Mouse (Mus musculus): ENCODE results near the gene Kcnq1.

The Kcnq1 gene

DNA sequence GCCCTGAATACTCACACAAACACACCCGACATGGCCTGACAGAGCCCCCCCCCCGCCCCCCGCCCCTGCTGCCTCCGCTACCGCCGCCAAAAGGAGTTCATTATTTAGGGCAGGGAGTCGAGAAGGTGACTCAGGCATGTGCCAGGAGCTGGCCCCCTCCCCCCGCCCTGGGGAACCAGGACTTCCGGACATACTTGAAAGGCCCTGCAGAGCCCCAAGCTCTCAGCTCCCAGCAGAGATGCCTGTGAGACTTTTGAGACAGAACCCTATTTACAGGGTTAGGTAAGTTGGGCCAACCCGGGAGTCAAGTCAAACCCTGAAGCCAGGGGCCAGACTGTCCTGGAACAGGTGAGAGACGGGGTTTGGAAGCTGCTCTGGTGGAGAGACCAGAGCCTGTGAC, 355.8 kb downstream of the Kcnq1 start:
- DNase-seq (ENCODE audit: low spot score): no peak

DNA sequence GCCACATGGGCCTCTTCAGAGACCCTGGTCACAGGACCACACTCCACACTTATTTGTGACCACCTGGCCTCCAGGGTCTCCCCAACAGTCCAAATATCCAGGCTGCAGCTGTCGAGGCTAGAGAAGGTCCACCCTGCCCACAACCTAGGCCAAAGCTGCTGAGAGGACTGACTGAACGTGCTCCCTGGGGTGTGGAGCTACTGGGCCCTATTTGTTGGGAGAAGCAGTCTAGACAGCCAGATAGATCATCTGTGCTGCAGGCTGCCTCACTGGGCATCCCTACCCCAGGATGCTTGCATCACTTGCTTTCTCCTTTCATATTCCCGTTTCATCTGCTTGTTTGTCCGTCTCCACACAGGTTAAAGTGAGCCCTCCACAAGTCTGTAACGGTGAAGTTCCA, 356.4 kb downstream of the Kcnq1 start:
- DNase-seq (ENCODE audit: low spot score): no peak

DNA sequence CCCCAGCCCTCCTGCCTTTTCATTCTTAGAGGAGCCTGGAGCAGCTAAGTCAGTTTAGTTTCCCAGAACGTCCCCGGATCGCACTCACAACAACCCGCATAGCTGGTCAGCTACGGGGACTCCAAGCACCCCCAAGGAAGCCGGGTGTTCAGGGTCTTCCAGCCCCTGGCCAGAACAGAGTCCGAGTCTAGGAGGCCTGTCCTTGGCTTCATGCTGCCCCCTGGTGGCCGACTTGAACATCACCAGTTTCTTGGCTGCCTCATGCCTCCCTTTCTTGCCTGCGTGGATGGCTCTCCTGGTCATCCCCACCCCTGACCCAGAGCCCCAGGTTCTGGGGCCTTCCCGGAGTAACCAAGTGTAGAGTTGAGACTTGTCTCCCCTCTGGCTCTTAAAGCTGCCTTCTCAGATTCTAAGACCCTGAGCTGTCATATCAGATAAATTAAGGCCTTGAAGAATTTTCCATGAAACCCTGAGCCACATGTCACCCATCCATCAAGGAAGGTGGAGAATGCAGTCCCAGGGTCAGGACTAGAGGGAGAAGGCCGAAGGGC, 357.8 kb downstream of the Kcnq1 start:
- peak; percentile 52 for DNase-seq (ENCODE audit: low spot score)

DNA sequence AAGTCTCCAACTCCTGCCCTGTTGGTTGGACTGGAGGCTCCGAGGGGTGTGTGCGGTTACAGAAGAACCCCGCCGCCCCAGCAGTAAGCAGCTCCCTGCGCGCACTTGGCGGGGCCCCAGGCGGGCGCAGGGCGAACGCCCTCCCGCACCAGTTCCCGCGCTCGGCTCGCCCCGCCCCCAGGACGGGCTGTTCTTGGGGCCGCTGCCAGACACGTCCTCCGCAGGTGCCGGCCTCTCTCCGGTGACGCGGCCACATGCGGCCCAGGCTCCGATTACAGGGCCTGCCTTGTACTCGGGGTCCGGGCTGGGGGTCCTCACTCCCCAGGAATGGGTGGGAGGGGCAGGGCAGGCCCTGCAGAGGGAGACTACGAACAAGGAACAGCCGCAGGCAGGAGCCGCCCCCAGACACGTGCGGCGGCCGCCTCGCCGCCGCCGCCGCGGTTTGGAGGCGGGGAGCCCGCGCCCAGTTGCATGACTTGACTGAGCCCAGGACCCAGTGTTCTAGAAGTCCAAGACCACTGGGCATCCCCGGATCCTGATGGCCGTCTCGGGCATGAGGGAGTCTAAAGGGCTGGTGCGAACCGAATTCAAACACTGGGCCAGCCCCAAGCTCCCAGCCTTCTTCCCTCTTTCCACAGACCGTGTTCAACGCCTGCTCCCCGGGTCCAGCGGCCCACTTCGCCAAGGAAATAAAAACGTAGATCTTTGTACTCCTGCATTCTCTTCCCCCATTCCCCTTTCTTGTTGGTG, 358.8 kb downstream of the Kcnq1 start:
- DNase-seq (ENCODE audit: low spot score): peak; percentile 31

DNA sequence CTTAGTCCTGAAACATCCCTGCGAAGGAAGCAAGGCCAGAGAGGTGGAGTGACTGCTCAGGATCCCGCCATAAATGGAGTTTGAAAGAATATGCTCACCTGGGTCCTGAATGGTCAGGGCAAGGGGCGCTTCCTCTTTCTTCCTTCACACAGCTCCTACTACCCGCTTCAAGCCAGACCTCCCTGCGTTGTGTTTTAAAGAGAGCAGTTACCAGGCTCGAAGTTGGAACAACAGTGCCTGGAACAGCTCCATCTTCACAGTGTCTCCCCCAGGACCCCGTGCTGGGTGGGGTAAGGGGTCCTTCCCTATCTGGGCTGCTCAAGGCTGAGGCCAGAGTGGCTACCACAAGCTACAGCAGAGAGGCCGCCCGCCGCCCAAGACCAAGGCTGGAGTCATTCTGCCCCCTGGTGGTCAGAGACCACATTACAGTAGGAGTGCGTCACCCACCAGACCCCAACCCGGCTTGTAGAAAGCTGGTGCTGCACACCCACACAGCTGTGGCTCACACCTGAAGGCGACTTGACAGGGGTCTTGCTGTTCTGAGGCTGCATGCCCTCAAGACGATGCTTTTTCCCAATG, 360.0 kb downstream of the Kcnq1 start:
- peak; percentile 64 for DNase-seq (ENCODE audit: low spot score)

DNA sequence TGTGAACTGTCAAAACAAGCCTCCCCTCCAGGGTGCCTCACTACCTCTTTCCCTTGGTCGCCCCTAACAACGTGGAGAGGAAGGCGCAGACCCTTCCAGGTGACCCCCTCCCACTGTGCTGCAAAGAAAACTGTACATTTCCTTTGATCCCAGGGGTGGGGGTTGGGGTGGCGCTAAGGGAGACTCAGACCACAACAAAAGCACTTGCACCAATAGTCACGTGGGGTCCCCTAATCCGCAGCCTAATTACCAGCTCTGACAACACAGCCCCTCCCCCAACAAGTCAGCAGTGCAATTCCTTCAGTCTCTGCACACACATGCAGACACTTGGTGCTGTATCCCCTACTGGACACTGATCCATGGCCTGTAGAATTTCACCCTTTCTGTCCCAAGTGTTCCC, 361.6 kb downstream of the Kcnq1 start:
- DNase-seq (ENCODE audit: low spot score): no peak

DNA sequence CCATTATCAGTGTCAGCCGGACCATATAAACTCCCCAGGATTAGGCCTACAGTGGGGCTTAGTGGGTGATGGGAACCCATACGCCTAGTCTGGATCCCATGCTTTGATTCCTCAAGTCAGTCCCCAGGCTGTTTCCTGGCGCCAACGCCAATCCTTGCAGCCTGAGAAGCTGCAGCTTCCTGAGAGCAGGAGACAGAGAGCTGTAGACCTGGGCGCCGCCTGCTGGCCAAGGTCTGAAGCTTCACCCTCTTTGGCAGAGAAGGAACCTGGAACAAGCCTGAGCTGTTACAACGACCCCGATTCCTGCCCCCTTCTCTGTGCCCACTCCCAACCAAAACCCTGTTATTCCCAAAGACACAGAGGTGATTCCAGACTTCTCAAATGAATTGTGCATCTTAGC, 363.8 kb downstream of the Kcnq1 start:
- peak; percentile 36 for DNase-seq (ENCODE audit: low spot score)

DNA sequence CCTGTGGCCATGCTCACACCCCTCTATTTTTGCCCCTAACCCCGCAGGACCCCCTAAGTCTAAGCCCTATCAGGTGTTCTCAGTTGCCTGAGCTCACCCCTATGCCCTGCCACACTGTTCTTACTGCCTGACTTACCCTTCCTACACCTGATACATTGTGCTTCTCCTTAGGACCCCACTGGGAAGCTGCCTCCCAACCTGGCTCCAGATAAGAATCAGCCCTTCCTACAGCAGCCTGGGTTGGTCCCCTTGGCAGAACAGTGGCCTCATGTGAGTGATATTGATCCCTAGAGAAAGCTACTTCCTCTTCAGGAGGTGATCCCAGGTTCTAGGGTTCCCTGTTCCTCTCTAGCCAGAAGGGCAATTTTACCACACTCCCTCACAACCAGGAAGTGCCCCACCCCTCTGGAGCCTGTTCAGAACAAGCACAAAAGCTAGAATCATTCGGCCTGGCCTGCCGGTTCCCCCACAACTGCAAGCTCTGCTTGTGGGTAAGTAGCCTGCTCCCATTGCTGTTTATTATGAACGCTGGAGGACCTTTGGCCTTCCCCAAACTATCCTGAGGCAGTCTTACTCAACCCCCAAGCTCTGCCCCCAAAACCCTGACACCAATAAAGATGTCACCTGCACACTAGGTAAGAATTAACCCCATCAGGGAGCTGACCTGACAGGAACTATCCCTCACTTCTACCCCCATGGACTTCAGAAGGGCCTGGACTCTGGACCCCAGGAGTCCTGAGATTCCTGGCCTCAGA, 367.4 kb downstream of the Kcnq1 start, which contains the start of gene Slc22a18:
Gene Slc22a18, plus strand, starts transcription at position 390 of the 755 bp plus-strand sequence.
- DNase-seq (ENCODE audit: low spot score): no peak

DNA sequence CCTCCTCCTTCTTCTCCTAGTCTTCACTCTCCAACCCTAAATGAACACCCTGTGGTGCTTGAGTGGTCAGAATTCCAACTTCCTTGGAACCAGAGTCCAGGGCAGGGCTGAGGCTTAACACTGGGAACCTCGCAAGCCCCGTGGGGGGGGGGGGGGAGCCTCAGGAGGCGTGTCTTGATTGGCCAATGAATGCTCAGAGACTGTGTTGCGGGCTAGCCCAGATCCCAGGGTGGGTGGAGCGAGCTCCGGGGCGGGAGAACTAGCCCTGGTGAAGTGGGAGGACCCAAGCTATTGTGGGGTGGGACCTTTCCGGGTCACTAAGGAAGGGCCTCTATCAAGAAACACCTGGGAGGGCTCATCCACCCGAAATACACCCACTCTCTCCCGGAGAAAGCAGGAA, 368.6 kb downstream of the Kcnq1 start:
- DNase-seq (ENCODE audit: low spot score): no peak

DNA sequence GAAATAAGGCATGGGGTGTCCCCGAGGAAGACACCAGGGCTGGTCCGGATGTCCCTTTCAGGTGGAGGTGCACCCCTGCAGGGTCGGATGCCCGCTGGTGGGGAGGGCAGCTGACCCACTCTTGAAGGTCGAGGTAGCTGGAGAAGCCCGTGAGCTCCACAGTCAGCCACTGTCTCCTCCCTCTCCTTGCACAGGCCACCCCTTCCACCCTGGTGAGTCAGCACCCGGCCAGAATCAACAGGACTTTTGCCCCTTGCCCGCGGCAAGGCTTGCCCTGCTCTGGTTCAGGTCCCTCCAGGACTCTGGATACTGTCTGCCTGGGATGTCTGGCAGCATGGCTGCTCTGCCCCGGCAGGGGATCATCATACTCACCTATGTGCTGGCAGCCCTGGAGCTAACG, 369.7 kb downstream of the Kcnq1 start:
- DNase-seq (ENCODE audit: low spot score): no peak

All from T-cell, adult 2 months (primary cell).